Mouse (Mus musculus) megakaryocyte, embryonic 14.5 days (primary cell): ENCODE measurements at regions not wholly inside any gene's neighbourhood (a gene's known extent, or its start where the extent isn't known, plus 50 kb on each side); places are given as distances from the start of the nearest gene placed in this dataset.

ENCODE experiments used
- FLI1 ChIP-seq: IDR thresholded peaks from 2 replicates; pipeline ENCODE4 v1.6.1; 2012; ENCODE audit warnings: low read length, inconsistent platforms, mixed read lengths
- GATA1 ChIP-seq: IDR thresholded peaks from 3 replicates; pipeline ENCODE4 v1.6.1; 2012; ENCODE audit warnings: mixed read lengths, low read length, inconsistent platforms, borderline replicate concordance

DNA sequence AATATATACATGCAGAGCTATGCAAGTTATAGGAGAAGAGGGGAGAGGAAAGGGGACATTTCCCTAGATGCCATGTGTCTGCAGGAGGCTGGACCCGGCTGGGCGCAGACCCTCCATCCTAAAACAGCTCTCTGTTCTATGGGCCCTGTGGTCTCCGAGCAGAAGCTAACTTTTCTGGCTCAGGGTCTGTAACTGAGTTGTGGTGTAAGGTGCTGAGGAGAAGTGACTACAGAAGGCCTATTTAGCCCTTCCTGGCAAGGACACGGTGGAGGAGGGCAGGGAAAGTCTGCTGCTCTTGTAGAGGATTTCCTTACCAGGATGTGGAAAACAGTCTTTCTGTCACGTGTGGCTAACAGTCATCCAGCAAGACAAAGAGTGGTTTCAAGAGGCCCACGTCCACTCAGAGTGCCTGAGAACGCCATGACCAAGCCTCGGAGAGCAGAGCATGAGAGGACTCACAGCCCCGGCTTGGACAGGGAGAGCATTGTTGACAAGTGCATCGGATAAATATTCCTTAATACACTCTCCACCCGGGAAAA lies 216.2 kb downstream of the Setd4 start:
- TF ChIP-seq FLI1, result no peak
- TF ChIP-seq GATA1, result no peak
